Mouse (Mus musculus) kidney, adult 2 months (tissue): ENCODE data around the gene Cd200.
"Not testable (repeated sequence)": the region's sequence is repeated elsewhere in the genome, so short reads cannot be mapped to it uniquely, and the experiment has no call there.

Source experiments
- CTCF ChIP-seq: fragments of 200-500 bp; conservative IDR thresholded peaks from 2 replicates; pipeline ENCODE4 v1.5.1; 2011; ENCODE audit warnings: low read depth, mild to moderate bottlenecking, control low read depth, low read length, moderate library complexity, mixed read lengths; ENCODE audit not compliant: insufficient read depth, insufficient read length
- POLR2A ChIP-seq: fragments of 200-500 bp; IDR thresholded peaks from one replicate; pipeline ENCODE4 v1.6.1; 2011; ENCODE audit warnings: low read depth, low read length, control low read depth

GRCm38 (mm10) chr16:45409064-45409446, 202 bp upstream of the Cd200 start:
- not testable (repeated sequence) for TF ChIP-seq CTCF, POLR2A
